Mouse (Mus musculus) neutrophil, adult 5-6 weeks (primary cell): ENCODE measurements around the gene Gucy2d. TPM values are rescaled to one million over a fixed set of nuclear protein-coding genes. Genes with fewer than 3 reads are reported as not detected.

Experiments
- ATAC-seq: fragments of 151-379, 151-347 bp; 2 replicates; pipeline ENCODE4 v1.8.0; 2017; ENCODE audit warnings: mild to moderate bottlenecking, moderate TSS enrichment; ENCODE audit not compliant: insufficient number of reproducible peaks, poor library complexity, low FRiP score, severe bottlenecking; ENCODE audit errors: extremely low read depth
- total RNA-seq: library from RNA; stranded (forward); fragments of 200-1000 nt; gene quantifications from 2 replicates; pipeline ENCODE4 v1.2.3, GENCODE M21; 2017

Gene Gucy2d
- total RNA-seq: not detected in 2 replicates

DNA sequence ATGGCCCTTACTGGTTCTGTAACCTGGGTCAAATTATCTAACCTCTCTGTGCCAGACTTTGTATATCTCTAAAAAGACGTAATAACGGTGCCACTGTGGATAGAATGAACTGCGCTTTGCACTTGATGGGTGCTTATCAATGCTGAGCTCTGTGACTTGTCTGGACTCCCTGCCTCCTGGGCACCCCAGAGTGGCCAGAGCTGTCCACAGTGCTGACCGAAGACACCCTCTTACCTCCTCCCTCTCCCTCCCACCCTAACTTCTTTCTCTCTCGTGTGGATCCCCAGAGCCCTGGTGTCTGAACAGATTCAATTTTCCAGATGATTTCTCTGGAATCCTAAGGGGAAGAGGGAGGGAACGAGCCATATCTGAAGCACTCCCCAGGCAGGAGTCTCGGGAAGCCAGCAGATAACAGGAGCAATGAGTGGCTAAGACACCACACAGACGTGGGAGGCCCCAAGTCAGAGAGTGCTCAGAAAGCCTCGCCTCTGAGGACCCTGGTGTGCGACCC, at the start of gene Gucy2d:
Gene Gucy2d, plus strand, starts transcription at position 461 of the 511 bp plus-strand sequence.
- no peak for ATAC-seq

DNA sequence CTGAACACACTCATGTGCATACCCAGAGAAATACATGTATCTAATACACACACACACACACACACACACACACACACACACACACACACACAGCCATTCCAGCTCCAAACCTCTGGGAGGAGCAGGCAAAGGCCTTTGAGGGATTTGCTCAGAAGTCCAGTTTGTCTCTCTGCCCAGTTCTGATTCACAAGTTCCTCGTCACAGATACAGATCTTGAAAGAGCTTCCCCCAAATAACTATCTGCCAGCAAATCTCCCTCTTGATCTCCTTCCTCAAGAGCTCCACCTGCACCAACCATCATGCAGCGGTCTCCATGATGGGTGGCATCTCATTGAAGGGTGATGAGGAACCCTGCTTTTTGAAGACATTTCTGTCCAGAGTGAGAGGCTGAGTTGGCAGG, 49.7 kb upstream of the Gucy2d start:
- no peak for ATAC-seq

DNA sequence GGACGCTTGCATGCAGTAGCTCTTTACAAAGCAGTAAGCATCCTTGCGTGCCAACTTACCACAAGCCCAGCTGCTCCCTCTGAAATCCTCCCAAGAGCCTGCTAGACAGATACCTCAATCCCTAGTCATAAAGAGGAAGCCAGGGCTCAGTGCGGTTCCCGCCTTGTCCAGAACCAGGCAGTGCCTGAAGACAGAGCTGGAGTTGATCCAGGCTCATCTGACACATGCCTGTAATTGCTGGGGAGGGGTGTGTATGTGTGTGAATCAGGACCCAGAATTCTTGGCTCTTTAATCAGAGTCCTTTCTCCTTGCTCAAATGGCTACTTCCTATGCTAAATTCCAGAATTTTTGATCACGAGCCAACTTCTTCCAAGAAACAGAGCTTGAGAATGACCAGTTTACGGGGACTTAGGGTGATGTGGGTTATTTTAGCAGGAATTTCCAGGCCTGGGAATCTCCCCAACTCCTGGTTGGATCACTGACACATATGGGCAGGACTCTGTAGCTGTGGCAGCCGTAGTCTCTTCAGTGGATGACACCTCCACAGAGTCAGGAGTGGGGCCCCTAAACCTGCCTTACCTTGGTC, 48.8 kb upstream of the Gucy2d start:
- ATAC-seq: no peak

DNA sequence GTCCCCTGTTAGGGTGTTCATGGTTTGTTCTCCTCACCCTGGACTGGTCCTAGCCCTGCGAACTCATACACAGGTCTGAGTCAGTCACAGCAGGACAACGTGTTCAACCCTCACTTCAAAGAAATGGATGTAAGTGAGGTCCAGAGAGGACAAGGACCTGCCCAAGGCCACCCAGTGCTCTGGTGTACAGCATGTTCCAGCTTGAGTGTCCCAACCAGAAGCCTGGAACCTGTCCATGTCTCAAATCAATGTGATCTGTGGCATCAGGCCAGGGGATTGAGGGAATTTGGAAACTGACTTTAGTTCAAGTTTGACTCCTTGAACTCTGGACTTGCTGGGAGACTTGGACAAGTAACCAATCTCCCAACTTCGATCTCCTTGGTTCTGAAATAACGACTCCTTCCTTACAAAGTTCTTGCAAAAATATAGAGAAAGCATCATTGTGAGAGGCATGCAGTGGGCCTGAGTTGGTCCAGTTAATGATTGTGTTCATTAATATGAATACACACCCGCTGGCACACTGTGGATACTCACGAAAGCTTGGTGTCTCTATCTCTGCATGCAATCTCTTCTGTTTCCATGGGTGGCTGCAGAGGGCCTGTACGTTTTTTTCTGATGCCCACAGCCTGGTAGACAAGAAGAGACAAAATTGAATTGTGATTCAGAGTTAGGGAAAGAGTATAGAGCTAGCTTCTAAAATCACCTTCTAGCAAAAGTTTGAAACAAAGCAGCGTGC, 47.6 kb upstream of the Gucy2d start:
- ATAC-seq: no peak

DNA sequence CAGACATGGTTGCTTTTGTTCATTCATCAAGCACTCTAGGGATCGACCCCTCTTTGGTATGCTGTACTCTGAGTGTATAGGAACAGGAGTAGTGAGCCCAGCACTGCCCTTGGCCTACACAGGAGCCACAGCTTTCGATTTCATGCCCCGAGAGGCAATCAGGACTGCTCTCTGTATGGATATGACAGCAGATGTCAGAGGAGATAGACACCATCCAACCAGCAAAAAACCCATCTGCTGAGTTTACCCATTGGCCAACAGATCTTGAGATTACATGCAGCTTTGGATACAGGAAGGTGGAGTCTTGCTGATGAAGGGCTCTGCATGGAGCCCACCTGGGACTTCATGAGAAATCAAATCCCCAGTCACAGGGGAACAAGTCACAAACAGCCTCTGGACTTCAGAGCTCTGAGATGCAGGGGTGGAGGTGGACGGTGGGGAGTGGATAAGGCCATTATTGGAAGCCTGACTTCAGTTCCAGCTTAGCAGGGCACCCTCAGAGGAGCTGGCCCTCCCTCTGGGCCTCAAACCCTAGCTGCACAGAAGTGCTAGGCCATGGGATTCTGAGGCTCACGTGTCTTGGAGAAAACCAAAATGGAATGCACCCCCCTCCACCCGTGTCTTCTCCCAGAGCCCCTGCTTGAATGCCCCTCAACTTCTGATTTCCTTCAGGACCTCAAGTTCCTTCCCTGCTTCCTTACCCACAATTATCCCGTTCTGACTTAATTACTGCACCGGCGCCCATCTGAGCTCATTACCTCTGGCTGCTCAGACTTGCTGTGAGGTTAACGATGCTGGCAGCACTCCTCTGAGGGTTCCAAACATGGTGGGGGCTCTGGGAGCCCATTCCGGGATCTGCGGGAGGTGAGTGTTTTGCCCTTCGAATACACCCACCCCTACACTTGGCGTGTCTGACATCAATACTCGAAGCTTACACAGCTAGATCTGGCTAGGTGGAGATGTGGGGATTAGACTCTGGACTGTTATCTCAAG, 37.3 kb upstream of the Gucy2d start:
- ATAC-seq: no peak

DNA sequence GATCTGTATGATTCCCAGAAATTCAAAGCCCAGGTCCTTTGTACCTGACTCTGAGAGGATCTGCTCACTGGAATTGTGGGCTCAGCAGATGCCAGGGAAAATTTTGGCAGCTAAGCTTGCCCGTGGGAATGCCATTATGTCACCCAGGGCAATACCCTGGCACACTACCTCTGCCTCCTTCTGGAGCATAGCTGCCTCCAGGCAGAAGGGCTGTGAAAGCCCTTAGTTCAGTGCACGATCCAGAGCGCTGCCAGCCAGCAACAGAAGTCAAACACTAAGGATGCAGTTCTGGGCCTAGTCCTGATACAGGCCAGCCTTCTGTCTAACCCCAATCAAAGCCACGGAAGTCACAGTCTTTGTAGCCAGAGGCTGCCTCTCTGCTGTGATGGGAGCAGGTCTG, 36.2 kb upstream of the Gucy2d start:
- no peak for ATAC-seq

DNA sequence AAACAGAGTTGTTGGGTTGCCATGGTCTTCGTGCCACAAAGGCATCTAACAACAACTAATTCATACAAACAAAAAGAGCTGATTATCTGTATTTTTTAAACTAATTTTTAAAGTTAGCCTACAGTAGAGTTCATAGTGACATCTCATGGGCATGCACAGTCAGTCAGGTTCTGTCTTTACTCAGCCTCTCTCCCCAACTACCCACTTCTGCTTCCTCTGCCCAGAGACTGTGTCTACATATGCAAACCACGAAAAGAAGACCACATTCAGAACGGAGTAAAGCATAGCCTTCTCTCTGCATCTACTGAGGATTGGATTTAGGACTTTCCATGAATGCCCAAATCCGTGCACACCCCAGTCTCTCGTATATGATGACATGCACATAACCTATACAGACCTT, 32.6 kb upstream of the Gucy2d start:
- no peak for ATAC-seq

DNA sequence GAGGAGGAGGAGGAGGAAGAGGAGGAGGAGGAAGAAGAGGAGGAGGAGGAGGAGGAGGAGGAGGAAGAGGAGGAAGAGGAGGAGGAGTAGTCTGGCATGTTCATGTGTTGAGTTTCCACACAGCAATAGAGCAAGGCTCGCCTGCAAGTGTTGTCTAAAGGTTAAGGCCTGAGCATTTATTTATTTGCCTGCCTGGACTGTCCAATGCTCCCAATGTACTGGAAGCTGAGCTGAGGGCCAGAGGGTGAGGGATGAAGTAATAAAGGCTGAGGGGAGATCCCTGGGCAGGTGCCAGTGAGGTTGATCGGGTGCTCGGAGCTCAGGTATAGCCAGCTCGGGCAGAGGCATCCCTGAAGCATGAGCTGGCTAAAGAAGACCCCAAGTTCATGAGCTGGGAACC, 27.1 kb upstream of the Gucy2d start:
- ATAC-seq: no peak

DNA sequence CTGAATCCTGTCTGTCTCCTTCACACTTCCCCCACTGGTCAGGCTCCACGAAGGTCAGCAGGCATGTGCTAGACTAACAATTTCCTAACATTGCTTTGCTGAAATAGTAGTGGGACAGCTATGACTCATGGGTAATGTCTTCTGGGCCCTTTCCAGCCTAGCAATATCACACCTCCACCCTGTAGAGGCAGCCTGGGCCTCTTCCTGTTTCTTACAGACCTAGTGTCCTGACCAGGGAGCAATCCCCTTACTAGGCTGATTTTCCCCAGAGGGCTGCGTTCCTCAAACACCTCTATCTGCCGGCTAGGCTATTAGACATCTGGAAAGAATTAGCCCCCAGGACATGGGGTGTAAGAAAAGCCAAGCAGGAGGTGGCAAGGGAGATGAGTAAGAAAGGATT, 24.7 kb upstream of the Gucy2d start:
- ATAC-seq: no peak

DNA sequence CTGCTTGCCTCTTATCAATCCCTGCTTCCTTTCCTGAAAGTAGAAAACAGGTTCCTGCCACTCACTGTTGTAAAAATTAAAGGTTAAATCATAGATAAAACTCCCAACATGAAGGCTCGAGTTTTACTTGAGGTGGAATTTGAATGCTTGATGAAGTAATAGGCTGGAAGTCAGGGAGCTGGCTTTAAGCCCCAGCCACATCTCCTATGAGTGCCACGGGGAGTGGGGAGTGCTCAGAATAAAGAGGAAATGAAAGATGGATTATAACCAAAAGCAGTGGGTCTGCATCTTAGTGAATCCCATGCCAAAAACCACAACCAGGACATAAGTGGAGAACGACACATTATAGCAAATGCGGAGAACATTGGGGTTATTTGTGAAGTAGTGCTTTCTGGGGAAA, 24.2 kb upstream of the Gucy2d start:
- ATAC-seq: no peak

DNA sequence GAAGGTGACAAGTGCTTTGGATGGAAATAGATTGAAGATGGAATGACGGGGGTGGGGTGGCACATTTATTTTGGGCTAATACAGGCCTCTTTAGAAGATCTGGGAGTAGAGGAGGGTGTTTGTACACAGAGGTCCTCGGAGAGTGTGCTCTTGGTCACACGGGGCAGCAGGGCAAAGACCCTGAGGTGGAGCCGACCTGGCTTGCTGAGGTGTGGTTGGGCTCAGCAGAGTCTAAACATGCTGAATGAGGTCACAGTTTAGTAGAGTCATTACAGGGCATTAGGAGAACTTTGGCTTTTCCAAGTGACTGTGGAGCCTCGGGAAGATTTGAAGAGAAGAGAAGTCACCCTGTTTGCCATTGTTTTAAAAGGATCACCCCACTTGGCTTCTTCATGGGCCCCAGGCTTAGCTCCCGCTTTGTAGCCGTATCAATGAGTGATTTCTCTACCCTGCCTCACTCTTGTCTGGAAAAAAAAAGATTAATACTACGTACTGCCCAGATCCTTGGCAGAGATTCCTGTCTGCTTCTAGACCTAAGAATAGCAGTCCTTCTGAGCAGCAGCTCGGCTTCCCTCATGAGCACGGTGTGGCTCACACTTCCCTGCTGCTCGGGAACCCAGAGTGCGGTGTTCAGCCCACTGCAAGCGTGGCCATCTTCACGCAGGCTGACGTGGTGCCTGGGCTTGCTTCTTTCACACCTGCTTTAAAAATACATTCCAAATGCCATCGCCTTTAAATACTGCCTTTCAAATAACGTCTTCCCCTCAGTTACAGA, 22.0 kb upstream of the Gucy2d start:
- no peak for ATAC-seq

DNA sequence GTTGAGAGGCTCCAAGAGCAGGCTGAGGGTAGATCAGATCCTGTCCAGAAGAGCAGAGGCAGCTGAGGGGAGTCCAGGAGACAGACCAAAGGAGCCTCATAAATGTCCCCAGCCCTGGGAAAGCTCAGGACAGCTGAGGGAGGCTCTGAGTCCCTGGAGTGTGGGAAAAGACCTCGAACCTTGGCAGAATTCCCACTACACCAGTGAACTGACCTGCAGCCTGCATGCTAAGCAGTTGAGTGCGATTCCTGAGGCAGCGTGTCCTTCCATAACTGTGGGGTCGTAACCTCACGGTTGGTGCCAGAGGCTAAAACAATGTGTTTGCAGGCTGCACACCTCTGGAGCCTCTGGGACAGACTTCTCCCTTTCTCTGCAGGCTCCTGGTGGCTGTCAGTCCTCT, 20.9 kb upstream of the Gucy2d start:
- no peak for ATAC-seq

DNA sequence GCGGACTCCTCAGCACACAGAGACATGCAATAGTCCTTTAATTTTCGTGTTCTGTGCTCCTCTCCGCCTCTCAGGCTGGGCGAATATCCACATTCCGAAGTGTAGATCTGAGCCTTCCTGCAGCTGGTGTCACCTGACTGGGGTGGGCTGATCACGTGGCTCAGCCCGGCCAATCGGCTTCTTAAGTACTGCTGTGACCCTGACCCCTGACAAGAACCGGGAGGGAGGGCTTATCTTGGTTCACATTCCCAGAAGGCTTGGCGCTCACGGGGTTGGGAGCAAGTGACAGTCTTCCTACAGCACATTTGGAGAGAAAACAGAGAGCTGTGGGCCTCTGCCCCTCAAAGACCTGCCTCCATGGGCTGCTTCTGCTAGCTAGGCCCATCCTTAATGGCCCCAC, 16.7 kb upstream of the Gucy2d start:
- no peak for ATAC-seq

DNA sequence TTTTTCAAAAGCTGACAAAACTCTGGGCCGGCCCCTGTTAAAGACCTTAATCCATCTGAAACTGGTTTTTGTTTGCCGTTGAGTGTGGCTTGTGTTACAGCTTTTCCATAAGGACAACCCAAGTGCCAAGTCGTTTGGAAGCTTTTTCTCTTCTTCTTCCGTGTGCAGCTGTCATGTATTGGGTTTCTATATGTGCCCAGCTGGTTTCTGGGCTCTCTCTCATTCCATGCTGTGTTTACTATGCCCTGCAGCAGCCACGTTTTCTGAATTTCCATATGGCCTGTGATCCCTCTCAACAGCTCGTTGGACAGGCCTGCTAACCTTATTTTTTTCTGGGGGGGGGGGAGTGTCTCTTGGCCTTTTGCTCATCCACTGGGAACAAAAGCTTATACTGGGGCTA, 15.8 kb upstream of the Gucy2d start:
- ATAC-seq: no peak

DNA sequence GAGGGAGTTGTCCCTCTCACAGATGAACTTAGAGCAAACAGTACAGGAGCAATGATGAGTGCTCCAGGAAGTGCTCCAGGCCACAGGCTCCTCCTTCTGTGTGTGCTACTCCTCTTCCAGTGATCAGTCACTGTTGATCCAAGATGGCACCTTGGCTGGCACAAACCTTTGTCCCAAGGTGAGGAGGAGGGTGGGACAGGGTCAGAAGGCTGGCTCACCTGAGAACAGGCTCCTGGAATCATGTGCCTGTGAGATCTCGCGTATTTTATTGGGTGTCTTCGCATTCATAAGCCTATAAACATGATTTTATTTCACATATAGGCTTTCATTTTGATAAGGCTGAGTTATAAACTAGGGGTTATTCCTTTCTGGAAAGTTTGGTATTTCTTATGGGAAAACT, 14.7 kb upstream of the Gucy2d start:
- no peak for ATAC-seq

DNA sequence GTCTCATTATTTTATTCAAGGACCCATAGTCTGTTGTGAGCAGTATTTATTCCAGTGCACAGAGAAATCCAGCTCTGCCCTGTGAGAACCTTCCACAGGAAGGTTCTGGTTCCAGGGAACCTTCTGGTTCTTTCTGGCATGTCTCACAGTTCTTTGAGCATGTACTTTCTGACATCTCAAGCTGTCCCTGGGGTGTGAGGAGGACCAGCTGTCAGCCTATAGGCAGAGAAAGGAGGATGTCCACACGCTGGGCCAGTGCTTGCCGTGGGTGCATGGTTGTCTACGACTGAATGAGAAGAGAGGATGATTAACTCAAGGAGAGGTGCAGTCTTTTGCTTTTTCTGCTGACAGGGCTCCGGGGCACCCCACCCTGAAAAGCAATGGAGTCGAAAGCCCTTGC, 13.6 kb upstream of the Gucy2d start:
- ATAC-seq: no peak

DNA sequence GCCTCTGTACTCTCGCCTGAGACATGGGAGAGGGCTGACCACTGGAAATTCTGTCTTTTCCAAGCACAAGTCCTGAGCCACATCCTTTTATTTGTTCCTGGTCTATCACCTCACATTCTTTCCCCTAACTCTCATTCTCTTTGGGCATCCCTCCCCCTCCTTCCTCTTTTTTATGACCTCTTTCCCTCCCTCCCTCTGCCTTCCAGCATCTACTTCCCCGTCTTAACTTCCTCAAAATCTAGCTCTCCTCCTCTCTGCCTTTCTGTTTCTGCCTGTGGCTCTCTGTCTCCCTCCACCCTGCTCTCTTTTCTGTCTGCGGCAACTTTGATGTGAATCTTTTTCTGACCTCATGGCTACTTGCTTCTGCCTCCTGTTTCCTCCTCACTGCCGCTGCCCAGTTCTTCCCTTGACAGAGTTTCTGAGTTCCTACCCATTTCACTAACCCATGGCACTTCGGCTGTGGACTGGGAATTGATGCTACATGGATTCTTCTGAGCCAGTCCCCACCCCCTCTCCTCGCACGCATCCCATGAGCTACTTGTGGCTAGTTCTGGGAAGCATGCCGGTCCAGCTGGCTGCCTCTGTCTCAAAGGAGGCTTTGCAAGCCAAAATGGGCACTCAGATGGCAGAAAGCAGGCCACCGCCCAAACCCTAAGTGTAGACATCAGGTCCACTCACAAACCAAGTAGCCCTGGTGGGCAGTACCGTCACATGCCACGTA, 12.9 kb upstream of the Gucy2d start:
- no peak for ATAC-seq

DNA sequence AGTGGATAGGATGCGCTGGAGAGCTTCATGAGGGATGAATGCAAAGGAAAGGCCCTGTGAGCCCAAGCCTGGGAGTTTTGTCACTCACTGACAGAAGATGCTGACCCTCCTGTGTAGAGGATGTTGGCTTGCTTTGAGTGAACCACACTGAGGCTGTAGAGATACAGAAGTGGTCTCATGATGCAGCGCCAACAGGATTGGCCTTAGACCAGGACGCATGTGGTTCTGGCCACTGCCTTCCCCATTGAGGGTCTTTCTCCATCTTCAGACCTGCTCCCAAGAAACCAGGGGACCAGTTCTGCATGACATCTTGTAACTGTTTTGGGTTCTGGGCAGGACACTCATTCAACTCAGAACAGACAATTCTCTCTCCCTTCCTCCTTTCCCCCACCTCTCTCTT, 10.6 kb upstream of the Gucy2d start:
- no peak for ATAC-seq
